Mouse (Mus musculus): ENCODE measurements around the gene Pon1. TPM values are rescaled to one million over a fixed set of nuclear protein-coding genes. Genes with fewer than 3 reads are reported as not detected.

Pon1 gene
- polyA plus RNA-seq, 1 experiment = not detected

GRCm38 (mm10) chr6:5147488-5148142 is 46.1 kb downstream of the Pon1 start:
- TF ChIP-seq EP300 (IDR thresholded peaks at IDR 0.05; ENCODE audit: insufficient read depth, low read depth, low read length) (no peak), CTCF (IDR thresholded peaks at IDR 0.05; ENCODE audit: low read depth, low read length) (no peak), POLR2A (IDR thresholded peaks at IDR 0.05; ENCODE audit: insufficient read depth, low read length) (no peak)
- no peaks in the 10 kb centered on the region for H3K4me1 ChIP-seq (ENCODE audit: control insufficient read depth, insufficient read depth, low read length)

GRCm38 (mm10) chr6:5139666-5140065 is 54.1 kb downstream of the Pon1 start:
- no peak overlapping the region for H3K4me3 ChIP-seq (ENCODE audit: low read depth, low read length)
- H3K9me3 ChIP-seq (replicated peaks; ENCODE audit: control insufficient read depth, insufficient read depth, low read length, poor library complexity, severe bottlenecking) = no peaks in the 10 kb centered on the region
- H3K36me3 ChIP-seq (ENCODE audit: control insufficient read depth, insufficient read depth, low read length, poor library complexity, severe bottlenecking) = no peaks in the 10 kb centered on the region
- TF ChIP-seq EP300 (IDR thresholded peaks at IDR 0.05; ENCODE audit: insufficient read depth, low read depth, low read length) = no peak
- TF ChIP-seq CTCF (IDR thresholded peaks at IDR 0.05; ENCODE audit: low read depth, low read length) = no peak
- no peak for TF ChIP-seq POLR2A (IDR thresholded peaks at IDR 0.05; ENCODE audit: insufficient read depth, low read length)
- H3K27ac ChIP-seq (ENCODE audit: insufficient read depth, low read length) = no peak overlapping the region
- H3K4me1 ChIP-seq (ENCODE audit: control insufficient read depth, insufficient read depth, low read length) = no peaks in the 10 kb centered on the region
- H3K9ac ChIP-seq (ENCODE audit: low read depth, poor library complexity, severe bottlenecking) = no peak overlapping the region
- H3K27me3 ChIP-seq (ENCODE audit: control insufficient read depth, insufficient read depth, low read length, poor library complexity, severe bottlenecking) = no peaks in the 10 kb centered on the region

More at GRCm38 (mm10) chr6:5147488-5148142, 46.1 kb downstream of the Pon1 start:
- Histone ChIP-seq H3K27ac (ENCODE audit: insufficient read depth, low read length) (no peak overlapping the region), H3K9me3 (replicated peaks; ENCODE audit: control insufficient read depth, insufficient read depth, low read length, poor library complexity, severe bottlenecking) (no peaks in the 10 kb centered on the region), H3K36me3 (ENCODE audit: control insufficient read depth, insufficient read depth, low read length, poor library complexity, severe bottlenecking) (no peaks in the 10 kb centered on the region), H3K27me3 (ENCODE audit: control insufficient read depth, insufficient read depth, low read length, poor library complexity, severe bottlenecking) (no peaks in the 10 kb centered on the region), H3K4me3 (ENCODE audit: low read depth, low read length) (no peak overlapping the region), H3K9ac (ENCODE audit: low read depth, poor library complexity, severe bottlenecking) (no peak overlapping the region)

GRCm38 (mm10) chr6:5138875-5139631 is 54.7 kb downstream of the Pon1 start:
- Histone ChIP-seq H3K36me3 (ENCODE audit: control insufficient read depth, insufficient read depth, low read length, poor library complexity, severe bottlenecking) (no peaks in the 10 kb centered on the region), H3K27me3 (ENCODE audit: control insufficient read depth, insufficient read depth, low read length, poor library complexity, severe bottlenecking) (no peaks in the 10 kb centered on the region), H3K9ac (ENCODE audit: low read depth, poor library complexity, severe bottlenecking) (no peak overlapping the region), H3K4me1 (ENCODE audit: control insufficient read depth, insufficient read depth, low read length) (no peaks in the 10 kb centered on the region), H3K27ac (ENCODE audit: insufficient read depth, low read length) (no peak overlapping the region), H3K9me3 (replicated peaks; ENCODE audit: control insufficient read depth, insufficient read depth, low read length, poor library complexity, severe bottlenecking) (no peaks in the 10 kb centered on the region), H3K4me3 (ENCODE audit: low read depth, low read length) (no peak overlapping the region)
- no peak for TF ChIP-seq CTCF (IDR thresholded peaks at IDR 0.05; ENCODE audit: low read depth, low read length)
- no peak for TF ChIP-seq EP300 (IDR thresholded peaks at IDR 0.05; ENCODE audit: insufficient read depth, low read depth, low read length)
- TF ChIP-seq POLR2A (IDR thresholded peaks at IDR 0.05; ENCODE audit: insufficient read depth, low read length) = no peak

GRCm38 (mm10) chr6:5136046-5136445 is 57.7 kb downstream of the Pon1 start:
- TF ChIP-seq EP300 (IDR thresholded peaks at IDR 0.05; ENCODE audit: insufficient read depth, low read depth, low read length) = no peak
- no peak for TF ChIP-seq CTCF (IDR thresholded peaks at IDR 0.05; ENCODE audit: low read depth, low read length)
- no peak for TF ChIP-seq POLR2A (IDR thresholded peaks at IDR 0.05; ENCODE audit: insufficient read depth, low read length)
- Histone ChIP-seq H3K36me3 (ENCODE audit: control insufficient read depth, insufficient read depth, low read length, poor library complexity, severe bottlenecking) (no peaks in the 10 kb centered on the region), H3K4me1 (ENCODE audit: control insufficient read depth, insufficient read depth, low read length) (no peaks in the 10 kb centered on the region), H3K9me3 (replicated peaks; ENCODE audit: control insufficient read depth, insufficient read depth, low read length, poor library complexity, severe bottlenecking) (no peaks in the 10 kb centered on the region), H3K27me3 (ENCODE audit: control insufficient read depth, insufficient read depth, low read length, poor library complexity, severe bottlenecking) (no peaks in the 10 kb centered on the region), H3K27ac (ENCODE audit: insufficient read depth, low read length) (no peak overlapping the region), H3K9ac (ENCODE audit: low read depth, poor library complexity, severe bottlenecking) (no peak overlapping the region), H3K4me3 (ENCODE audit: low read depth, low read length) (no peak overlapping the region)

- Histone ChIP-seq H3K36me3 (ENCODE audit: control insufficient read depth, insufficient read depth, low read length, poor library complexity, severe bottlenecking) (no peaks in the 10 kb centered on the region), H3K27ac (ENCODE audit: insufficient read depth, low read length) (no peak overlapping the region), H3K4me3 (ENCODE audit: low read depth, low read length) (no peak overlapping the region), H3K27me3 (ENCODE audit: control insufficient read depth, insufficient read depth, low read length, poor library complexity, severe bottlenecking) (no peaks in the 10 kb centered on the region), H3K9ac (ENCODE audit: low read depth, poor library complexity, severe bottlenecking) (no peak overlapping the region), H3K4me1 (ENCODE audit: control insufficient read depth, insufficient read depth, low read length) (no peaks in the 10 kb centered on the region), H3K9me3 (replicated peaks; ENCODE audit: control insufficient read depth, insufficient read depth, low read length, poor library complexity, severe bottlenecking) (no peaks in the 10 kb centered on the region)
- TF ChIP-seq CTCF (IDR thresholded peaks at IDR 0.05; ENCODE audit: low read depth, low read length) (no peak), POLR2A (IDR thresholded peaks at IDR 0.05; ENCODE audit: insufficient read depth, low read length) (no peak), EP300 (IDR thresholded peaks at IDR 0.05; ENCODE audit: insufficient read depth, low read depth, low read length) (no peak)
These were observed 58.8 kb downstream of the Pon1 start for GRCm38 (mm10) chr6:5134986-5135385.
